ENCODE assay signal across 8 mouse cellular contexts in the genomic region with DNA sequence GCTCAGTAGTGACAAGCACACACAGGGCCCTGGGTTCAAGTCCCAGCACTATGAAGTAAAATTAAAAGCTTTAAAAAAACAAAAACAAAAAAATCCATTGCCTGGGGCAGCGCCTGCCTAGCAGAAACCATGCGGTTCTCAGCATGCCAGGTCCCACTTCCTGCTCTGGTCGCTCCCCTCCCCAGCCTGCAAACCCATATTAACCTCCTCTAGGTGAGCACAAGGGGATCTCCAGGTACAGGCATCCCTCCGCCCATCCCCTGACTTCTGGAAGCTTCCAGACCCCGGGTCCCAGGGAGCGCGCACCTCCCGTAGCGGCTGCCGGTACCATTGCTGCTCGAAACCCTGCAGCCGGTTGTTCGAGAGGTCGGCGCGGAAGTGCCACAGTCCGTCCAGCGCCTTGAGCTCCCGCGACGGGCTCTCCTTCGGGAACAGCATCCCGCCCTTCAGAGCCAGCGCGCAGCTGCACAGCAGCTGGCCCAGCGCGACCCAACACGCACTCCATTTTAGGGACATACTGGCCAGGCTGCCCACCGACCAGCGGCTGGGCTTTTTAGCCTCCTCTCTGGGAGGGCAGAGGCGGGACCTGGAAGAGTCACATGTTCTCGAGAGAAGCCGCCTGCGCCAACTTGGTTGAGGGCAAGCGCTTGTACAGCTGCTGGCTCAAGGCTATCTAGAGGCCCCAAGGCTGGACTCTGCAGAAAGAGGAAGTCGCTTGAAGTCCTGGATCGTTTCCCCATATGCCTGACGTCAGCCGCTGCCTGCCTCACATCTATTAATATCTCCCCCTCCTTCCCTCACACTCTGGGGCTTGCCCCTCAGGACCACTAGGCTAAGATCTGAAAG. TPM values are rescaled to one million over a fixed set of nuclear protein-coding genes. Genes with fewer than 3 reads are reported as not detected.
DNase-seq lines count a peak whose midpoint lies in the region; ATAC-seq lines count a peak whose summit lies in the region.

TSS of gene Gusb (minus strand) at position 749 of the 846 bp plus-strand sequence.

- H3K9ac ChIP-seq in forebrain, embryonic 11.5 days (ENCODE audit: low read length), result peak within 1 kb of the TSS; percentile 72
- H3K9ac ChIP-seq in heart, embryonic 15.5 days, result peak within 1 kb of the TSS; percentile 72
- peak within 1 kb of the TSS; percentile 85 for H3K9ac ChIP-seq in liver, embryonic 13.5 days
- H3K9ac ChIP-seq in stomach, embryonic 14.5 days (replicated peaks; ENCODE audit: low read depth, low read length), result peak within 1 kb of the TSS; percentile 70

- 2% methylated on average over 39 of the region's 39 CpGs for WGBS in forebrain, embryonic 11.5 days
- WGBS in heart, embryonic 15.5 days, result under 1% methylated on average over 39 of the region's 39 CpGs
- WGBS in liver, embryonic 13.5 days (ENCODE audit: insufficient replicate concordance), result under 1% methylated on average over 39 of the region's 39 CpGs
- under 1% methylated on average over 39 of the region's 39 CpGs for WGBS in stomach, embryonic 14.5 days

- peak within 1 kb of the TSS; percentile 84 for H3K4me2 ChIP-seq in forebrain, embryonic 11.5 days (ENCODE audit: low read depth, low read length, severe bottlenecking)
- peak within 1 kb of the TSS; percentile 85 for H3K4me2 ChIP-seq in heart, embryonic 15.5 days
- H3K4me2 ChIP-seq in liver, embryonic 13.5 days, result peak within 1 kb of the TSS; percentile 88
- peak within 1 kb of the TSS; percentile 76 for H3K4me2 ChIP-seq in stomach, embryonic 14.5 days (replicated peaks; ENCODE audit: low read depth, low read length)

- peak; percentile 68 for DNase-seq in CD4-positive, CD25-positive, alpha-beta regulatory T cell, adult 2 months (ENCODE audit: low read depth, low spot score)
- peak; percentile 70 for DNase-seq in c-Kit-positive CD71-positive TER-119-negative erythroid progenitor cells, embryonic 14.5 days (ENCODE audit: low read depth)
- DNase-seq in forebrain, embryonic 11.5 days (ENCODE audit: low spot score), result peak; percentile 85
- DNase-seq in kidney, postnatal 25 days, result peak; percentile 84 to 92
- peak; percentile 72 for DNase-seq in liver, embryonic 13.5 days
- peak; percentile 63 for DNase-seq in natural killer cell, adult 2 months (ENCODE audit: low spot score in 2 of 2)

- ATAC-seq in forebrain, embryonic 11.5 days (replicated peaks; ENCODE audit: low FRiP score), result peak; percentile 83
- peak; percentile 93 for ATAC-seq in heart, embryonic 15.5 days (replicated peaks; ENCODE audit: insufficient number of reproducible peaks, insufficient read depth, low FRiP score, low read depth)
- ATAC-seq in liver, embryonic 13.5 days (ENCODE audit: low read depth), result peak; percentile 84
- ATAC-seq in stomach, embryonic 14.5 days (ENCODE audit: insufficient number of reproducible peaks, insufficient read depth, low FRiP score, low read depth), result peak; percentile 91

- no peak within 1 kb of the TSS for H3K27ac ChIP-seq in forebrain, embryonic 11.5 days (ENCODE audit: low read depth, low read length)
- H3K27ac ChIP-seq in heart, embryonic 15.5 days, result peak within 1 kb of the TSS; percentile 85
- H3K27ac ChIP-seq in liver, embryonic 13.5 days, result peak within 1 kb of the TSS; percentile 76
- peak within 1 kb of the TSS; percentile 80 for H3K27ac ChIP-seq in stomach, embryonic 14.5 days (ENCODE audit: low read length)

- H3K4me3 ChIP-seq in forebrain, embryonic 11.5 days (ENCODE audit: low read depth, low read length), result peak within 1 kb of the TSS; percentile 54
- H3K4me3 ChIP-seq in heart, embryonic 15.5 days, result peak within 1 kb of the TSS; percentile 77
- H3K4me3 ChIP-seq in liver, embryonic 13.5 days (replicated peaks), result peak within 1 kb of the TSS; percentile 73
- H3K4me3 ChIP-seq in stomach, embryonic 14.5 days (ENCODE audit: low read depth, low read length), result peak within 1 kb of the TSS; percentile 59

- no peaks in the 10 kb centered on the region for H3K27me3 ChIP-seq in forebrain, embryonic 11.5 days (ENCODE audit: control insufficient read depth, insufficient read depth, low read length)
- H3K27me3 ChIP-seq in heart, embryonic 15.5 days, result no peaks in the 10 kb centered on the region
- no peaks in the 10 kb centered on the region for H3K27me3 ChIP-seq in liver, embryonic 13.5 days
- H3K27me3 ChIP-seq in stomach, embryonic 14.5 days (ENCODE audit: control insufficient read depth, insufficient read depth, low read length), result no peaks in the 10 kb centered on the region

- peaks cover 5% of the 10 kb centered on the region; the same call in 1 of the 2 replicates for H3K4me1 ChIP-seq in forebrain, embryonic 11.5 days (replicated peaks; ENCODE audit: control insufficient read depth, insufficient read depth, low read length)
- H3K4me1 ChIP-seq in heart, embryonic 15.5 days (replicated peaks), result peaks cover 12% of the 10 kb centered on the region
- peaks cover 41% of the 10 kb centered on the region for H3K4me1 ChIP-seq in liver, embryonic 13.5 days (replicated peaks)
- peaks cover 4% of the 10 kb centered on the region; the same call in 1 of the 2 replicates for H3K4me1 ChIP-seq in stomach, embryonic 14.5 days (ENCODE audit: control insufficient read depth, insufficient read depth, low read length)

- H3K9me3 ChIP-seq in forebrain, embryonic 11.5 days (ENCODE audit: control insufficient read depth, low read length), result no peaks in the 10 kb centered on the region; the same call in 1 of the 2 replicates
- no peaks in the 10 kb centered on the region for H3K9me3 ChIP-seq in heart, embryonic 15.5 days (replicated peaks)
- no peaks in the 10 kb centered on the region for H3K9me3 ChIP-seq in liver, embryonic 13.5 days (replicated peaks)
- H3K9me3 ChIP-seq in stomach, embryonic 14.5 days (ENCODE audit: control insufficient read depth, low read depth, low read length), result no peaks in the 10 kb centered on the region; the same call in 1 of the 2 replicates

- H3K36me3 ChIP-seq in forebrain, embryonic 11.5 days (ENCODE audit: control insufficient read depth, insufficient read depth, low read length), result no peaks in the 10 kb centered on the region
- no peaks in the 10 kb centered on the region for H3K36me3 ChIP-seq in heart, embryonic 15.5 days
- peaks cover 15% of the 10 kb centered on the region for H3K36me3 ChIP-seq in liver, embryonic 13.5 days
- H3K36me3 ChIP-seq in stomach, embryonic 14.5 days (ENCODE audit: control insufficient read depth, insufficient read depth, low read length), result peaks cover 5% of the 10 kb centered on the region; the same call in 1 of the 2 replicates

RNA-seq across cellular contexts. Expression of gene Gusb, which starts in this region (rescaled TPM):
- polyA plus RNA-seq in forebrain, embryonic 11.5 days (2014; fragmentation: Nextera tagmentation; extraction: Ambion mirVana), result 26.7 and 29.9 TPM in 2 replicates
- polyA plus RNA-seq in heart, embryonic 15.5 days (2015; fragmentation: Nextera tagmentation; extraction: Ambion mirVana), result 39.1 and 43.6 TPM in 2 replicates
- polyA plus RNA-seq in liver, embryonic 13.5 days (2015; fragmentation: Nextera tagmentation; extraction: Ambion mirVana), result 42.0 and 47.9 TPM in 2 replicates
- 71.4 and 74.7 TPM in 2 replicates for polyA plus RNA-seq in stomach, embryonic 14.5 days (2014; fragmentation: Nextera tagmentation; extraction: Ambion mirVana)
